Mouse (Mus musculus): ENCODE measurements around the gene Zfp316. TPM values are rescaled to one million over a fixed set of nuclear protein-coding genes. Genes with fewer than 3 reads are reported as not detected.

The Zfp316 gene
- polyA plus RNA-seq, 1 experiment from 2014 or later = 3.1 TPM

DNA sequence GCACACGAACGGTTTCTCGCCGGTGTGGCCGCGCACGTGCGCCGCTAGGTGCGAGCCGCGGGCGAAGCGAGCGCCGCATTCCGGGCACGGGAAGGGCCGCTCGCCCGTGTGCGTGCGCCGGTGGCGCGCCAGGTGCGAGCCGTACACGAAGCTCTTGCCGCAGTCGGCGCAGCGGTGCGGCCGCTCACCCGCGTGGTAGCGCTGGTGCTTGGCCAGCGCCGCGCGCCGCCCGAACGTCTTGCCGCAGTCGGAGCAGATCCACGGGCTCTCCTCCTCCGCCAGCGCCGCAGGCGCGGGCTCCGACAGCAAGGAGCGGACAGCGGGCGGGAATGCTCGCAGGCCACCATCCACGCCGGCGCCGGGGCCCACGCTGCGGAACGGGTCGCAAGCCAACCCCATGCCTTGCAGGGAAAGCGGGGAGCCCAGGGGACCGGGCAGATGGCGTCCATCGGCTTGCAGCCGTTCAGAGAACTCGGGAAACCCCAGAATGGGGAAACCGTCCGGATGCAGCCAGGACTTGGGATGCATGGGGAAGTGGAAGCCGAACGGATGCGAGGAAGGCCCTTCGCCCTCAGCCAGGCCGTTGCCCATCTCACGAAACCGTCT, 15.8 kb downstream of the Zfp316 start:
- no peak overlapping the region; the same call in 1 of the 2 replicates for H3K27ac ChIP-seq (replicated peaks)
- DNase-seq (ENCODE audit: low spot score) = peak; percentile 48
- peaks cover 69% of the 10 kb centered on the region for H3K36me3 ChIP-seq (replicated peaks)
- H3K4me3 ChIP-seq = peak overlapping the region; percentile 57
- H3K9me3 ChIP-seq = no peaks in the 10 kb centered on the region
- 7% methylated on average over 81 of the region's 81 CpGs for WGBS
- peaks cover 29% of the 10 kb centered on the region for H3K4me1 ChIP-seq
- H3K27me3 ChIP-seq (replicated peaks; ENCODE audit: low read depth, poor library complexity, severe bottlenecking) = peaks cover 95% of the 10 kb centered on the region

- Histone ChIP-seq H3K36me3 (replicated peaks) (peaks cover 69% of the 10 kb centered on the region), H3K9me3 (no peaks in the 10 kb centered on the region), H3K27me3 (replicated peaks; ENCODE audit: low read depth, poor library complexity, severe bottlenecking) (peaks cover 89% of the 10 kb centered on the region), H3K4me3 (peak overlapping the region; percentile 57), H3K27ac (replicated peaks) (no peak overlapping the region; the same call in 1 of the 2 replicates), H3K4me1 (peaks cover 29% of the 10 kb centered on the region)
- DNase-seq (ENCODE audit: low spot score) = peak; percentile 58
- WGBS = 2% methylated on average over 103 of the region's 103 CpGs
Measured at GRCm38 (mm10) chr5:143253186-143253880, 16.5 kb downstream of the Zfp316 start.

DNA sequence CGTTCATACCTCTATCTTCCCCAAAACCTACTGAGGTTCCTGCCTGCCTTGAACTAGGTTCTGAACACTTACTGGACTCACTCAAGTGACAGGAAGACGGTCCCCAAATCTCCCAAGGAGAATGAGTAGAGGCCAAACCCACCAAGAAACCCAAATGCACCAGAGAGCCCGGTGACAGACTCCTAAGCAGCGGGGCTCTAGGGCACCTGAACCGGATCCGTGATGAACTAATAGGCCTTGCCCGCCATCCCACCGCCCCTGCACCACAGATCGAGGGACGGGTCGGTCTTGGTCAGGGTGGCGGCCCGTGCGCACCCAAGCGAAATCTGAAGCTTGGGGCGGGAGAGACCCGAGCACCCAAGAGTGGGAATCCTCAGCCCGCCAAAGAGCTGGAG, 17.0 kb downstream of the Zfp316 start:
- Histone ChIP-seq H3K27ac (replicated peaks) (no peak overlapping the region), H3K4me3 (peak overlapping the region; percentile 57), H3K27me3 (replicated peaks; ENCODE audit: low read depth, poor library complexity, severe bottlenecking) (peaks cover 83% of the 10 kb centered on the region), H3K4me1 (peaks cover 29% of the 10 kb centered on the region), H3K36me3 (replicated peaks) (peaks cover 71% of the 10 kb centered on the region), H3K9me3 (no peaks in the 10 kb centered on the region)
- WGBS = 9% methylated on average over 18 of the region's 18 CpGs
- DNase-seq (ENCODE audit: low spot score) = no peak

DNA sequence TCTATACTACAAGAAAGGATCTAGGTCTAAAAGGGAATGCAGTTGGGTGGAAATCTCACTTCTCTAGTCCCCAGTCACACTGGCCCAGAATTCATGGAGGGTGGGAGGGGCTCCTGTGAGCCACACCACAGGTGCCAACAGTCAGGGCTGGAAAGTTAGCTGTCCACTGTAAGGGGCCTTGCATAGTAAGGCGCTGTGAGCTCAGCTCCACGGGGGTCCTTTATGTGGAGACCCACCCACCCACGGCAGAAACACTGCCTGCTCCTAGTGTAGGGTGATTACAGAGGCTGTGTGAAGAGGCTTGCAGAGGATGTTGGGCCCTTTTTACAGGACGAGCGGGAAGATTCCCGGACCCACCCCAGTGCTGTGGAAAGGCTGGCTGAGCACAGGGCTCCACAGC, 17.8 kb downstream of the Zfp316 start:
- DNase-seq (ENCODE audit: low spot score) = no peak
- H3K4me1 ChIP-seq = peaks cover 29% of the 10 kb centered on the region
- no peak overlapping the region for H3K27ac ChIP-seq (replicated peaks)
- H3K4me3 ChIP-seq = no peak overlapping the region
- peaks cover 76% of the 10 kb centered on the region for H3K27me3 ChIP-seq (replicated peaks; ENCODE audit: low read depth, poor library complexity, severe bottlenecking)
- no peaks in the 10 kb centered on the region for H3K9me3 ChIP-seq
- WGBS = 42% methylated on average over 6 of the region's 6 CpGs
- peaks cover 71% of the 10 kb centered on the region for H3K36me3 ChIP-seq (replicated peaks)

DNA sequence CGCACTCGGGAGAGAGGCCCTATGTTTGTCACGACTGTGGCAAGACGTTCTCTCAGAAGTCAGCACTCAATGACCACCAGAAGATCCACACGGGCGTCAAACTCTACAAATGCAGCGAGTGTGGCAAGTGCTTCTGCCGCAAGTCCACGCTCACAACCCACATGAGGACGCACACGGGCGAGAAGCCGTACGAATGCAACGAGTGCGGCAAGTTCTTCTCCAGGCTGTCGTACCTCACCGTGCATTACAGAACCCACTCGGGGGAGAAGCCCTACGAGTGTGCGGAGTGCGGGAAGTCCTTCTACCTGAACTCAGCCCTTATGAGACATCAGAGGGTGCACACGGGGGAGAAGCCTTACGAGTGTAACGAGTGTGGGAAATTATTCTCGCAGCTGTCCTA, 24.9 kb downstream of the Zfp316 start:
- H3K36me3 ChIP-seq (replicated peaks) = peaks cover 100% of the 10 kb centered on the region
- H3K27me3 ChIP-seq (replicated peaks; ENCODE audit: low read depth, poor library complexity, severe bottlenecking) = peaks cover 7% of the 10 kb centered on the region
- no peaks in the 10 kb centered on the region for H3K4me1 ChIP-seq
- no peak overlapping the region for H3K4me3 ChIP-seq
- peaks cover 6% of the 10 kb centered on the region; the same call in 1 of the 2 replicates for H3K9me3 ChIP-seq
- no peak for DNase-seq (ENCODE audit: low spot score)
- H3K27ac ChIP-seq (replicated peaks) = no peak overlapping the region
- 97% methylated on average over 26 of the region's 26 CpGs for whole genome bisulfite sequencing

- peaks cover 15% of the 10 kb centered on the region for H3K4me1 ChIP-seq
- H3K9me3 ChIP-seq = no peaks in the 10 kb centered on the region
- H3K27ac ChIP-seq (replicated peaks) = peak overlapping the region; percentile 96; the same call in 1 of the 2 replicates
- no peaks in the 10 kb centered on the region for H3K27me3 ChIP-seq (replicated peaks; ENCODE audit: low read depth, poor library complexity, severe bottlenecking)
- no peak for DNase-seq (ENCODE audit: low spot score)
- peaks cover 43% of the 10 kb centered on the region for H3K36me3 ChIP-seq (replicated peaks)
- 55% methylated on average over 9 of the region's 9 CpGs for WGBS
- H3K4me3 ChIP-seq = peak overlapping the region; percentile 89
Measured at GRCm38 (mm10) chr5:143236036-143236435, 33.8 kb downstream of the Zfp316 start.

GRCm38 (mm10) chr5:143235028-143235693, 34.7 kb downstream of the Zfp316 start, which contains the start of gene Zfp12:
Gene Zfp12 (plus strand): TSS chr5:143235163.
- H3K27ac ChIP-seq (replicated peaks) = peak within 1 kb of the TSS; percentile 96
- H3K4me1 ChIP-seq = peaks cover 15% of the 10 kb centered on the region
- H3K4me3 ChIP-seq = peak within 1 kb of the TSS; percentile 89
- under 1% methylated on average over 58 of the region's 58 CpGs for WGBS
- no peaks in the 10 kb centered on the region for H3K27me3 ChIP-seq (replicated peaks; ENCODE audit: low read depth, poor library complexity, severe bottlenecking)
- DNase-seq (ENCODE audit: low spot score) = peak; percentile 97
- no peaks in the 10 kb centered on the region for H3K9me3 ChIP-seq
- H3K36me3 ChIP-seq (replicated peaks) = peaks cover 34% of the 10 kb centered on the region

DNA sequence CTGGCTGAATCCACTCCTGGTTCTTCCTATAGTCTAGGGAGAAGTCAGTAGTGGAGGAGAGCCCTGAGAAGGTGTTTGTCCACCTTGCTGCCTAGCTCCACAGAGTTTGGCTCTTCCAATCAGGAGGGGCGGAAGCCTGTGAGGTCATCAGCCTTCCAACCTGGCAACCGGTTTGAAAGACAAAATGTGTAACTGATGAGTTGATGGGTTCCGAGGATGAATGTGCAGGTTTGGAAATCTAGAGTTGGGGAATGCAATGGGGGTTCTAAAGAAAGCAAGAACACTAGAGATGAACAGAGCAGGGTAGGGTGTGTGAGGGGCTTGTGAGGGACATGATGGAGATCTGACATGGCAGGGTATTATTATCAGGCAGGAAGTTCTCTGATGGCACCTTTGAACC, 43.0 kb downstream of the Zfp316 start, which contains the start of gene Spdye4a:
TSS of gene Spdye4a (minus strand) at position 101 of the 400 bp plus-strand sequence.
- peaks cover 13% of the 10 kb centered on the region for H3K9me3 ChIP-seq
- DNase-seq (ENCODE audit: low spot score) = no peak
- H3K4me3 ChIP-seq = no peak within 1 kb of the TSS
- H3K27me3 ChIP-seq (replicated peaks; ENCODE audit: low read depth, poor library complexity, severe bottlenecking) = no peaks in the 10 kb centered on the region
- H3K36me3 ChIP-seq (replicated peaks) = no peaks in the 10 kb centered on the region
- no peak within 1 kb of the TSS for H3K27ac ChIP-seq (replicated peaks)
- 86% methylated on average over 3 of the region's 3 CpGs for WGBS
- H3K4me1 ChIP-seq = no peaks in the 10 kb centered on the region

GRCm38 (mm10) chr5:143222287-143222686, 47.5 kb downstream of the Zfp316 start:
- H3K27ac ChIP-seq (replicated peaks) = no peak overlapping the region
- no peak for DNase-seq (ENCODE audit: low spot score)
- WGBS = 90% methylated on average over 1 of the region's 1 CpGs
- no peaks in the 10 kb centered on the region for H3K4me1 ChIP-seq
- H3K36me3 ChIP-seq (replicated peaks) = no peaks in the 10 kb centered on the region
- no peaks in the 10 kb centered on the region for H3K27me3 ChIP-seq (replicated peaks; ENCODE audit: low read depth, poor library complexity, severe bottlenecking)
- no peak overlapping the region for H3K4me3 ChIP-seq
- no peaks in the 10 kb centered on the region for H3K9me3 ChIP-seq

- Histone ChIP-seq H3K9me3 (no peaks in the 10 kb centered on the region), H3K4me3 (no peak overlapping the region), H3K4me1 (no peaks in the 10 kb centered on the region), H3K27me3 (replicated peaks; ENCODE audit: low read depth, poor library complexity, severe bottlenecking) (no peaks in the 10 kb centered on the region), H3K36me3 (replicated peaks) (no peaks in the 10 kb centered on the region), H3K27ac (replicated peaks) (no peak overlapping the region)
- no peak for DNase-seq (ENCODE audit: low spot score)
- 77% methylated on average over 5 of the region's 5 CpGs for WGBS
Measured at GRCm38 (mm10) chr5:143220996-143221395, 48.8 kb downstream of the Zfp316 start.

DNA sequence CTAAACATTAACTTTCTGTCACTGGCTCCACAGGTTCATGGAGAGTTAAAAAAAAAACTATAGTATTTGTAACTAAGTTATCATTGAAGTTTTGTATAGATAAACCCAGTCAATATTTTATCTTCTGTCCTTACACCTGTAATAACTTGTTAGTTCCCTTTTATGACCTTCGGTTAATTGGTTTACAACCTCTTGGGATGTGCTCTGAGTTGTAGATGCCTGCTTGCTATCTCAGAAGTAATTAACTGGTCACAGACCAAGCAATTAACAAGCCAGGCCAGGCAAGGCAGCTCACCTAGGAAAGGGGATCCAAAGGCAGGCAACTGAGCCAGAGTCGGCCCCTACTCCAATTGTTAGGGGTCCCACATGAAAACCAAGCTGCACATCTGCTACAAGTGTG, 56.0 kb downstream of the Zfp316 start:
- no peak for DNase-seq (ENCODE audit: low spot score)
- Histone ChIP-seq H3K4me1 (no peaks in the 10 kb centered on the region), H3K27me3 (replicated peaks; ENCODE audit: low read depth, poor library complexity, severe bottlenecking) (no peaks in the 10 kb centered on the region), H3K27ac (replicated peaks) (no peak overlapping the region), H3K36me3 (replicated peaks) (no peaks in the 10 kb centered on the region), H3K9me3 (peaks cover 3% of the 10 kb centered on the region), H3K4me3 (no peak overlapping the region)
- 86% methylated on average over 2 of the region's 2 CpGs for WGBS

DNA sequence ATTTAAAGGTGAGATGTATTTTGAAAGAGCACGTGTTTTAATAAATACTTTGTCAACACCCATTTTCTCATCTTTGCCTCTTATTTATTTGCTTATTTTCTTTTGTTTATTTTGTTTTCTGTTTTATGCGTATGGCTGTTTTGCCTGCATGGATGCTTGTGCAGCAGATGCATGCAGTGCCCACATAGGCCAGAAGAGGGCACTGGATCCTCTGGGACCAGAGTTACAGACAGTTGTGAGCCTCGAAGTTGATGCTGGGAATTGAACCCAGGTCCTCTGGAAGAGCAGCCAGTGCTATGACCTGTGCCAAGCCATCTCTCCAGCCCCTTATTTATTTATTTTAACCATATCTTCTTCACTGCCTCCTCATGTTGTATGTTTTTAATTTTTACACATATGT, 64.8 kb downstream of the Zfp316 start:
- Histone ChIP-seq H3K4me1 (no peaks in the 10 kb centered on the region), H3K9me3 (peaks cover 10% of the 10 kb centered on the region), H3K36me3 (replicated peaks) (no peaks in the 10 kb centered on the region), H3K27me3 (replicated peaks; ENCODE audit: low read depth, poor library complexity, severe bottlenecking) (no peaks in the 10 kb centered on the region), H3K4me3 (no peak overlapping the region), H3K27ac (replicated peaks) (no peak overlapping the region)
- WGBS = 71% methylated on average over 3 of the region's 3 CpGs
- no peak for DNase-seq (ENCODE audit: low spot score)
